Mouse (Mus musculus) adrenal gland, postnatal 25 days (tissue): ENCODE results near the gene Amhr2. TPM values are rescaled to one million over a fixed set of nuclear protein-coding genes. Genes with fewer than 3 reads are reported as not detected.

Experiments
- DNase-seq: peaks from one replicate; pipeline ENCODE4 v3.0.0; 2021; ENCODE audit warnings: mixed read lengths
- long read RNA-seq: library from polyadenylated mRNA; stranded (forward); transcript quantifications from one replicate; pipeline ENCODE4 v2.0.0, GENCODE M21; 2021
- total RNA-seq: library from RNA; stranded (reverse); gene quantifications from 2 replicates; pipeline ENCODE4 v1.2.3, GENCODE M21; 2021

Amhr2 gene
- 1.4 and 1.9 TPM in 2 replicates for total RNA-seq
- long read RNA-seq, partial matches to known transcripts, result 0 of 1 reads
- long read RNA-seq, other reads (novel, unspliced or antisense), result 1 of 1 reads

DNA sequence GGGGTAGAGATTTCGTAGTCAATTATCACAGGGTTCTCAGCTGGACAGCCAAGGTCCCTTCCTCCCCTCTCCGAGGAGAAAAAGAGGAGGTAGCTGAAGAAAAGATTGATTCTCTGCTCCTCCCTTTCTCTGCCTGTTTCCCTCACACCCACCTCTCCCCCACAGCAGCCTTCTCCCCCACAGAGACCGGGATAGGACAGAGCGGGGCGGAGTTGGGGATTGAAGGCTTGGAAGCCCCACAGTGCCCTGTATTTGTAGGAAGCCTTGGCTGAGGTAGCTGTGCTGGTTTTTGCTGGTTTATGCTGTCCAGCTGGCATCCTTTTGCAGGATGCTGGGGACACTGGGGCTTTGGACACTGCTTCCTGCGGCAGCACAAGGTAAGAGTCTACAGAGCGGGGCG lies at the start of gene Amhr2:
Gene Amhr2 (plus strand): TSS at position 222 of the 400 bp plus-strand sequence.
- no peak for DNase-seq

DNA sequence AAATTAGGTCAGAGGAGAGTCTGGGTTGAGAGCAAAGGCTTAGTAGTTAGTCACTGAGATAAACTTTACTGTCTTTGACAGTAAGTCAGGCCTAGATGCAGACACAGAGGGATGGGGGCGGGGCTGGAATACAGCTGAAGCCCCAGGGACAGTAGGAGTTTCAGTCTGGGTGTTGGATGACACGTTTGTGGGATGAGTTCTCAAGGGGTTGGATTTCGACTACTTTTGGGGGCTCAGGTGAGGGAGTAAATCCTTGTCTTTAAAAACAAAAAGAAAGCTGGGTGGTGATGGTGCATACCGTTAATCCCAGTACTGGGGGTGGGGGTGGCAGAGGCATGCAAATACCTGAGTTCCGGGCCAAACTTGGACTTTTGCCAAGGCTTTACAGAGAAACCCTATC lies 46.5 kb upstream of the Amhr2 start:
- peak; percentile 59 for DNase-seq

DNA sequence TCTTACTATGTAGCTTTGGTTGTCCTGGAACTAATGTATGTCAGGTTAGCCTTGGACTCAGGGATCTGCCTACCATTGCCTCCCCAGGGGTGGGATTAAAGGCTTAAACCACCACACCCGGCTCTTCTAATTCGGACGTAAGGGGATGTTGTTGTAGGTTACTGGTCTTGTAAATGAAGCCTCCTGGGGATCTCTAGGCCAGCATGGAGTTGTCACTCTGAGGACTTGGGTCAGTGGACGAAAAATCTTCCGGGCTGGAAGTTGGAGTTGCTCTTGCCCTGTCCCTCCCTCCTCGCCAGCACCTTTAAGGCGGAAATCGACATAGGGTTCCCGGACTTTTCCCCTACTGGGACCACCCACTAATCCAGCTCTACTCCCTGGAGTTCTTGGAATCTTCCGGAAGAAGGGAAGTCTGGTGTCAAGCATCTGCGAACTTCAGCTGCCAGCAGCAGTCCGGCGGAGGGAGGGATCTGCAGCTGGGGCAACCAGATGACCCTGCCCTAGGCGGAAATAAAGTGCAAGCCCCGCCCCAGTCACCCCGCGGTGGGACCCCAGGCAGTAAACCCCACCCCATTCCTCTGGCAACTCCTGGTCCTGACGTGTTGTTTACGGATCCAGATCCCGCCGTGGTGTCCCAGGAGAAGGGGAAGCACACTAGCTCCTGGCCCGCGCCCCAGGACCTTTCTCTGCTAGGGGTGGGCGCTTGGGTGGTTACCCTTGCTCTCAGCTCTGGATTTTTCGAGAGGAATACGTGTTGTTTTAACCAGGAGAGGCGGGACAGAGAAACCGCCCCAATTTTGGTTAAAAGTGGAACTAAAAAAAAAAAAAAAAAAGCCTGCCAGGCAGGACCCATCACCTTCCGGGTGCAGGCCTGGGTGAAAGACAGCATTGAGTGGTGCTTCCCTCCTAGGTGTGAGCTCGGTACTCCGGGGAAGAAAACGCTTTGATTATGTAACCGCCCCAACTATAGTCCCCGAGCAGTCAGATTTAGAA lies 45.6 kb upstream of the Amhr2 start:
- peak; percentile 90 for DNase-seq

DNA sequence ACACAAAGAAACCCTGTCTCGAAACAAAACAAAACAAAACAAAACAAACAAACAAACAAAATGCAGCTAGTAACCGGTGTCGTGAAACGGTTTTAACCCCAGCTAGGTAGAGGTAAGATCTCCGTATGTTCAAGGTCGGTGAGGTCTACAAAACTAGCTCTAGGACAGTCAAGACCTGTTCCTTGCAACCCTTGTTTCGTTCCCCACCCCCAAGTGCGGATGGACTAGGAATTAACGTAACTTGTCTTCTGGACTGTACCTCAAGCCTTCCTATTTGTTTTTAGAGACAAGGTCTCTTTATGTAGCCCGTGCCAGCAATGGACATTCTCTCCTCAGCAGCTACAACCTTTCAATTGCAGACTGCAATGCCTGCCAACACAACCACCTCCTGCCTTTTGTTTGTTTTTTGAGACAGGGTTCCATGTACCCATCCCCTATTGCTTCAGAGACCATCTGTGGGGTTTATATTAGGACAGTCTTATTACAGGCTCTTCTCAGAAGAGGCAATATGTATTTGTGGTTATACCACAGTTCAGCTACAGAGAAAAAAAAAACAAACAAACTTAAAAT lies 44.6 kb upstream of the Amhr2 start:
- no peak for DNase-seq

DNA sequence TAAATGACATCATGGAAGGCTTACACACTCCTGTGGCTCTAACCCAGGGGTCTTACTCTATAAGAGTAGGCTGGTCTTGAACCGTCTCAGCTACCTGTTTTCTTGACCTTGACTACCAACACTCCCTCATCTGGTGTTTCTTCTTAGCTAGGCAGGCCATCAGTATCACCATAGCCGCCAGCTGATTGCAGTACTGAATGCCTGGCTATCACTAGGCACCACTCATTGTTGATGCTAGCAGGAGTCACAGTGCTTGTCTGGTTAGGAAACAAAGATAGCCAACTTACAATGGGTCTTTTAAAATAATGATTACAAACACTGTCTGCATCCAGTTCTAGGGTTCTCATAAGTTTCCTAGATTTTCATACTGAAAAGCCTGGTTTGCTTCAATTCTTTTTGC lies 43.9 kb upstream of the Amhr2 start:
- no peak for DNase-seq

DNA sequence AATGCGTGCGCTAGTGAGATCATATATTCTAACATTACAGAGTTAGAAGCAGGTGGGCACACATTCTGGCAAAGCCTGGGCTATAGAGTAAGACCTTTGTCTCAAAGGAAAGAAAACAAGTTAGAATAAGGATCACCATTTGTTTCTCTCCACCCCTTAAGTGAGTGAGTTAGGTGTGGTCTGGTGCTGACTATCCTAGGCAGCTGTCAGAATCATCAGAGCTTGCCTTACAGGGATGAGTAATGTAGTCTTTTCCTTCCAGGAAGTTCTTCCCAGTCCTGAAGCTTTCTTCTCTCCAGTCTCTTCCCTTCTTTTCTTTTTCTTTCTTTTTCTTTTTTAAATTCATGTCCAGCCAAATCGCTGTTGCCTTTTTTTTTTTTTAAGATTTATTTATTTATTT lies 43.0 kb upstream of the Amhr2 start:
- DNase-seq, result no peak

DNA sequence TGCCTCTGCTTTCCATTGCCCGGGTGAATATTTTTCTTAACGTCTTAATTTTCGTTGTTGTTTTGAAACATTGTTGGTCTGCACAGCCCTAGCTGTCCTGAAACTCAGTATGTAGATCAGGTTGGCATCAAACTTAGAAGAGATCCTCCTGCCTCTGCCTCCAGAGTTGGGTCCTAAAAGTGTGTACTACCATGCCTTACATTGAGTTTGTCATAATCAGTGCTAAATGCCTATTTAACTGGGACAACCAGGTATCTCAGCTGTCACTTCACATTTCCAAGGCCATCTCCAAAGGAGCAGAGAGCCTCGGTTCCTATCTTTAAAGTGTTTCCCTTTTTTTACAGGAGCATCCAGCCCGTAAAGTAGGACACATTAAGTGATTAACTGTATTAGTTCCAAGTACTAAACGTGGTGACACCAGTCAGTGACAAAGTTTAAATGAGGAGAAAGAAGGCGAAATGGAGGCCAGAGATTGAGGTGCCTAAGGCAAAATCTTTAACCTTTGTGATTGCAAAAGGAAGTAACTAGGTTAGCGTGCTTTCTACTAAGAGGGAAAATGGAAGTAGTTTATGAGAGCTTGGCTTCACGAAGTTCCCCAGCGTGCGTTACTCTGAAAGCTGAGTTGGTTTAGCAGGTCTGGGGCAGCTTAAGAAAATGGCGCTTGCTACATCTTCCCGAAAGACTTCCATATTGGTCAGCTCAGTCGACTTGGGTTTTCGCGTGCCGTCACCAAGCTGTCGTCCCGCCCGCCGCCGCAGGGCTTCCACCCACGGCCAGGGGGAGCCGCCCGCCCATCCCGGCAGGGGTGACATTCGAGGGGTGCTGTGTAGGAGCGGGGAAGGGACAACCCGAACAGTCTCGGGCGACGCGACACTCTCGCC lies 40.3 kb upstream of the Amhr2 start:
- no peak for DNase-seq

DNA sequence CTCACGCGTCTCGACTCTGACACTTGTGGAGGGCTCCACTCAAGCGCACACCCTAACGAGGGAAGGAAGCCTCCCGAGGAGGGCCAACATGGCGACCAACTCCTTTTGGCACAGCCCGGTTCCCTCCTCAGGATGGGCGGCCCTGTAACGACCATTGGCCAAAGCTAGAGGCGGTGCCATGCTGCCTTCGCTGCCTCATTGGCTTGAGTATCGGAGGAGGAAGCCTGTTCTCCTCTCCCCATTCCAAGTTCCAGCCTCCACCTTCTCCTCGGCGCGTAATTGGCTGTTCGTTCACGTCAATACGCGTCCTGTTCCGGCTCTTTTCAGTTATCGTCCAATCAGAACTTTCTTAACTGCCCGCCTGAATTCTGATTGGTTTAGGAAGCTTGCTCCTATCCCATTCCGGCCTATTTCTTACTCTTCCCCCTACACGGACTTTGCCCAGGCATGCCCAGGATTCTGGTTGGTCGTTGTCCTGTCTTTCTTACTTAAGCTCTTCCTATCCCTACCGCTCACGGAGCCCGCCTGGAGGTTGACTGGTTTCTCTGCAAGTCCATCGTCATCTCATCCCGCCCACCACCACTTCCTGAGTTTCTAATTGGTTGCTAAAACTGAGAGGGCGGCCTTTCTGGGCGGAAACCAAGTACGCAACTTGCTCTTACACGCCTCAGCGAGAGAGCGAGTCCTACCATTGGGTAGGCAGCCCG lies 39.5 kb upstream of the Amhr2 start, which contains the start of gene Sp1:
Gene Sp1 (plus strand): TSS at position 655 of the 707 bp plus-strand sequence.
- peak; percentile 96 for DNase-seq

DNA sequence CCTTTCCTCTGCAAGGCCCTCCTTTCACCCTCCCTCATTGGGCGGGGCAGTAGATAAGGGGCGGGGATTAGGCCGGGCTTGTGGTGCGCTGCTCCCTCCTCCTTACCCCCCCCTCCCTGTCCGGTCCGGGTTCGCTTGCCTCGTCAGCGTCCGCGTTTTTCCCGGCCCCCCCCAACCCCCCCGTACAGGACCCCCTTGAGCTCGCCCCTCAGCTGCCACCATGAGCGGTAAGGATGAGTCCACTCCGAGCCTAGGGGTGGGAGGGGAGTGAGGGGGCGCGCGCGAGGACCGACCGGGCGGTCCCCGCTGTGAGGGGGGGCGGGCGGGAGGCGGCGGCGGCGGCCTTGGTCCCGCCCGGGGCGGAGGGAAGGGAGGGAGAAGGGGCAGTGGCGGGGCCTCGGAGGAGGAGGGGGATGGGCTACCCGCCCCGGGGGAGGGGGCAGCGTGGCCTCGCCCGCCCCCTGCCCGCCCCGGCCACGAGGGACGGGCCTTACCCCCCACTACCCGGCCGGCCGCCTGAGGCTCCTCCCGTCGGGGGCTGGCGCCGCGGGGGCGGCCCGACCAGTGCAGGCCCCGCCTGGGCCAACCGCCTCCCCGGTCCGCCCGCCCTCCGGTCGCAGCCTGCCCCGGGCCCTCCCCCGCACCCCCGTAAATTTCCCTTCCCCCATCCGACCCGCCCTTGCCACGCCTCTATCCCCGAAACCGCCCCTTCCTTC lies 38.8 kb upstream of the Amhr2 start:
- DNase-seq, result peak; percentile 88

DNA sequence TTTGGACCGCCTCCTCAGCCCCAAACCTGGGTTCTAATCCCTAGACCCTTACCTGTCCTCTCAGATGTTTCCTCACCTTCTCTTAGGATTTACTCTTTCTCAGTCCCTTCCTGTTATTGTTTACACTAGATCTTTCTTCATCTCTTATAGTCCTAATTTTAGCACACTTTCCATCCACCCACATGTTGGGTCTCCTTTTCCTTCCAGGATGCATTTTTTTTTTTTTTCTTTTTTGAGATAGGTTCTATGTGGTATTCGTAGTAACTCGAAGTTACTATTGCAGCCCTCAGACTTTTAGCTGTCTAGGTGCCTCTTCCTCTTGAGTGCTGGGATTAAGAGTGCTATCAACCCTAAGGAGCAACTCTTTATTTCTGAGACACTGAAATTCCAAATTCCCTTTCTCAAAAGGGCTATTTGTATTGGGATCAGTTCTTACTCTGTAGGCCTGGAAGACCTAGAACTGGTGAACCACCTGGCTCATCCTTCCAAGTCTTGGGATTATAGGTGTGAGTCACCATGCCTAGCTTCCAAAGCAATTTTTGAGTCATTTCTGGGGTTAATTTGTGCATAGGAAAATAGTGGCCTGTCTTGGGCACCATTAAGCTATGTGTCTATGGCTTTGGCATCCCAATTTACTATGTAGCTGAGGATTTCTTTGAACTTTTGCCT lies 38.1 kb upstream of the Amhr2 start:
- no peak for DNase-seq

DNA sequence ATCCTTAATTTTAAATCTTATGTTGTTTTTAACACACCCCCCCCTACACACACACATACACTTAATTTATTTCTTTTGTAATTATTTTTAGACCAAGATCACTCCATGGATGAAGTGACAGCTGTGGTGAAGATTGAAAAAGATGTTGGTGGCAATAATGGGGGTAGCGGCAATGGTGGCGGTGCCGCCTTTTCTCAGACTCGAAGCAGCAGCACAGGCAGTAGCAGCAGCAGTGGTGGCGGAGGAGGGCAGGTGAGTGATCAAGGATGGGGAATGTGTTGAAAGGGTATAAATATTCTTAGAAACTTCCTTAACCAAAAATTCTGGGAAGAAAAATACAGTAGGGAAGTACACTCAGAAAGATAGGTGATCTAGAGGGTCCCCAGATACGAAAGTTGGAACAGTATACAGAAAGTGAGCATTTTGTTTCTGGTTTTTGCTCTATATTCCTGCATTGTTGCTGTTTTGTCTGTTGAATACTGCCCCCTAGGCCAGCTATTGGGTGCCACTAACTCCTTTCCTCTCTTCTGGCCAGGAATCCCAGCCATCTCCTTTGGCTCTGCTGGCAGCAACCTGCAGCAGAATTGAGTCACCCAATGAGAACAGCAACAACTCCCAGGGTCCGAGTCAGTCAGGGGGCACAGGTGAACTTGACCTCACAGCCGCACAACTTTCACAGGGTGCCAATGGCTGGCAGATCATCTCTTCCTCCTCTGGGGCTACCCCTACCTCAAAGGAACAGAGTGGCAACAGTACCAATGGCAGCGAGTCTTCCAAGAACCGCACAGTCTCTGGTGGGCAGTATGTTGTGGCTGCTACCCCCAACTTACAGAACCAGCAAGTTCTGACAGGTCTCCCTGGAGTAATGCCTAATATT lies 37.2 kb upstream of the Amhr2 start:
- no peak for DNase-seq

DNA sequence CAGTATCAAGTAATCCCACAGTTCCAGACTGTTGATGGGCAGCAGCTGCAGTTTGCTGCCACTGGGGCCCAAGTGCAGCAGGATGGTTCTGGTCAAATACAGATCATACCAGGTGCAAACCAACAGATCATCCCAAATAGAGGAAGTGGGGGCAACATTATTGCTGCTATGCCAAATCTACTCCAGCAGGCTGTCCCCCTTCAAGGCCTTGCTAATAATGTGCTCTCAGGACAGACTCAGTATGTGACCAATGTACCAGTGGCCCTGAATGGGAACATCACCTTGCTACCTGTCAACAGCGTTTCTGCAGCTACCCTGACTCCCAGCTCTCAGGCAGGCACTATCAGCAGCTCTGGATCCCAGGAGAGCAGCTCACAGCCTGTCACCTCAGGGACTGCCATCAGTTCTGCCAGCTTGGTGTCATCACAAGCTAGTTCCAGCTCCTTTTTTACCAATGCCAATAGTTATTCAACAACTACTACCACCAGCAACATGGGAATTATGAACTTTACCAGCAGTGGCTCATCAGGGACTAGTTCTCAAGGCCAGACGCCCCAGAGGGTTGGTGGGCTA lies 36.5 kb upstream of the Amhr2 start:
- DNase-seq, result no peak

DNA sequence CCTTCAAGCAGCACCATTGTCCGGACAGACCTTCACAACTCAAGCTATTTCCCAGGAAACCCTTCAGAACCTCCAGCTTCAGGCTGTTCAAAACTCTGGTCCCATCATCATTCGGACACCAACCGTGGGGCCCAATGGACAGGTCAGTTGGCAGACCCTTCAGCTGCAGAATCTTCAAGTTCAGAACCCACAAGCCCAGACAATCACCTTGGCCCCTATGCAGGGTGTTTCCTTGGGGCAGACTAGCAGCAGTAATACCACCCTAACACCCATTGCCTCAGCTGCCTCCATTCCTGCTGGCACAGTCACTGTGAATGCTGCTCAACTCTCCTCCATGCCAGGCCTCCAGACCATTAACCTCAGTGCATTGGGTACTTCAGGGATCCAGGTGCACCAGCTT lies 35.9 kb upstream of the Amhr2 start:
- DNase-seq, result no peak

DNA sequence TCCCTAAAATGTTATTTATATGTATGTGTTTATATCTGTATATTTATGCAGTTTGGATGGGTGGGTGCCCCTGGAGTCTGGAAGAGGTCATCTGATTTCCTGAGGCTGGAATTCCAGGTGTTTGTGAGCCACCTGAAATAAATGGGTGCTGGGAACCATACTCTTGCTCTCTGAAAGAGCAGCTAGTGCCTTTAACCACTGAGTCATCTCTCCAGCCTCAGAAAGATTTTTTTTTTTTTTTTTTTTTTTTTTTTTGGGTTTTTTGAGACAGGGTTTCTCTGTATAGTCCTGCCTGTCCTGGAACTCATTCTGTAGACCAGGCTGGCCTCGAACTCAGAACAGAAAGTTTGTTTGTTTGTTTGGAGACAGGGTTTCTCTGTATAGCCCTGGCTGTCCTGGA lies 34.1 kb upstream of the Amhr2 start:
- DNase-seq, result no peak

DNA sequence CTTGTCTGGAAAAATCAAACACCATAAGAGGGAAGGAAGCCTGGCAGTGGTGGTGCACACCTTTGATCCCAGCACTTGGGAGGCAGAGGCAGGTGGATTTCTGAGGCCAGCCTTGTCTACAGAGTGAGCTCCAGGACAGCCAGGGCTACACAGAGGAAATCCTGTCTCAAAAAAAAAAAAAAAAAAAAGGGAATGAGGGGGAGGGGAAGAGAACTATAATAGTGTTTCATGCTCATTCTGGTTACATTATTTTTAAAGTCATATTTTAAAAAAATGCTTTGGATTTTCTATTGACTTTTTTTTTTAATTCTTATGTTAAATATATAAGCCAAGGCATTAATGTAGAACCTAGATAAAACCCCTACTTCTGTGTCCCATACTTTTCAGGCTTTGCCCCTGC lies 31.5 kb upstream of the Amhr2 start:
- DNase-seq, result no peak

DNA sequence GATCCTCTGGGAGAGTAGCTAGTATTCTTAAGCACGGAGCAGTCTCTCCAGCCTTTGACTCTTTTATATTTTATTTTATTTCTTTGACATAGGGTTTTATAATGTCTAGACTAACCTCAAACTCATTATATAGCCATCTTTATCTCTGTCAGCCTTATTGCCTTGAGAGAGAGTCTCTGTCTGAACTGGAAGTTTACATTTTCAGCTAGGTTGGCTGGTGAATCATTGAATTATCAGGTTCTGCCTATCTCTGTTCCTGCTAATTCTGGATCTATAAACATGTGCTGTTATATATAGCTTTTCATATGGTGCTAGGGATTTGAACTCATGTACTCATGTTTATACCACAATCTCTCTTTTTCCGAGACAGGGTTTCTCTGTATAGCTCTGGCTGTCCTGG lies 27.6 kb upstream of the Amhr2 start:
- no peak for DNase-seq

DNA sequence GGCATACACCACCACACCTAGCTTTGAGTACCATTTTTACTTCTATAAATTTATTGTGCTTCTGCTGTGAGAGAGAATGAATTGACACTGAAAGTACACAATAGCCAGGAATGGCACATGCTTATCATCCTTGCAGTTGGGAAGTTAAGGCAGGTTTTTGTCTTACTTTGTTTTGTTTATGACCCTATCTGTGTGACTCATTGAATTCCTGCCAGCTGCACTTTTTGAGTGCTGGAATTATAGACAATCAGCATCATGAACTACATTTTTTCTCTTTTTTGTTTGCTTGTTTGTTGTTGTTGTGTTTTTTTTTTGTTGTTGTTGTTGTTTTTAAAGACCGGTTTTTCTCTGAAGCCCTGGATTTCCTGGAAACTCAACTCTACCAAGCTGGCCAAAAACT lies 24.2 kb upstream of the Amhr2 start:
- no peak for DNase-seq

DNA sequence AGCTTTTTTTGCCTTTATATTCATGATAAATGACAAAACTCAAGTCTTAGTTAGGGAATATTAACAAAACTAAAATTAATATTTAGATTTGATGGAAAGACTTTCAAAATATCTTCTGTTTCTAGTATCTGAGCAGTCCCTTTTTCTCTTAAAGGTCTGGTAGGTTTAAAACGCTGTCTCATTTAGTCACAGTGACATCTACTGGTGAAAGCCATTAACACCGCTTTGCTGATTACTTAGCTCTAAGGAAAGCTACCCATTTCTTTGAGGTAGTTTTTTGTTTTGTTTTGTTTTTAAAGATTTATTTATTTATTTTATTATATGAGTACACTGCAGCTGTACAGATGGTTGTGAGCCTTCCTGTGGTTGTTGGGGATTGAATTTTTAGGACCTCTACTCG lies 23.7 kb upstream of the Amhr2 start:
- no peak for DNase-seq

DNA sequence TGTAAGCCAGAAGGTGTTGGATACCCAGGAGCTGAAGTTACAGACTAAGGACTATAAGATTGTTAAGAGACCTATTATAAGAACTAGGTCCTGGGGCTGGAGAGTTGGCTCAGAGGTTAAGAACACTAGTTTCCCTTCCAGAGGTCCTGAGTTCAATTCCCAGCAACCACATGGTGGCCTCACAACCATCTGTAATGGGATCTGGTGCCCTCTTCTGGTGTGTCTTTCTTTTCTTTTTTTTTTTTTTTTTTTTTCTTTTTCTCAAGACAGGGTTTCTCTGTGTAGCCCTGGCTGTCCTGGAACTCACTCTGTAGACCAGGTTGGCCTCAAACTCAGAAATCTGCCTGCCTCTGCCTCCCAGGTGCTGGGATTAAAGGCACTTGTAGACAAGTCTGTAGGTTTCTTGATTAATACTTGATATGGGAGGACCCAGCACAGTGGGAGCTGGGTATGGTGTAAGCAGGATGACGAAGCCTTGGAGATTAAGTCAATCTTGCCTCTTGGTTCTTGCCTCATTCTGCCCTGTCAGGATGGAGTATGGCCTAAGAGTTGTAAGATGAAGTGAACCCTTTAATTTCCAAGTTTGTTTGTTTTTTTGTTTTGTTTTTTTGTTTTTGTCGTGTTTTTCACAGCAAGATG lies 21.4 kb upstream of the Amhr2 start:
- no peak for DNase-seq
